ENCODE assay signal across 28 mouse cellular contexts in the genomic region with DNA sequence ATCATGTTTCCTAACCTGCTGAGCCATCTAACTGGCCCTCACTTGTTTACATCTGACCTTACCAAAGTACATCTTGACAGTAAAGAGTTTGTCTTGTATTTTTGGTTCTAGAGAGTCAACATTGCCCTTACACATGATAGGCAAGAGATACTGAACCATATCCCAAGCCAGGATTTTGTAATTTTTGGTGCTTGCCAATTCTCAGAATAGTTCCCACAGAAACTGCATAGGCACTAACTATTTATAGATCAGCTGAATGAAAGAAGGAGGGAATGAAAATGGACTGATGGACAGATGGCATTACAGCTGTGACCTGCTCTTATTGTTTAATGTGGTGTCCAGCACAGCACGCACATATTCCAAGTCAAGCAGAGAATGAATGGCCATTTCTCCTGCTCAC.
A peak's percentile ranks its signal among the peaks of the same experiment; 100 is the strongest.
DNase-seq lines count a peak whose midpoint lies in the region; ATAC-seq and TF ChIP-seq lines count a peak whose summit lies in the region.
"Had no signal": no experiment of that assay in that cellular context is flagged by ENCODE, and none has a peak within 500 bp of the region (broad histone marks: within the 10 kb centered on the region; RNA-seq: fewer than 3 reads in every experiment).

No protein-coding gene starts in this region.

- no peak overlapping the region for H3K4me2 ChIP-seq in liver, embryonic 16.5 days (ENCODE audit: low read depth, low read length)
- H3K4me2 ChIP-seq: embryonic facial prominence, embryonic 12.5 days; embryonic facial prominence, embryonic 15.5 days; heart, embryonic 12.5 days; heart, embryonic 15.5 days; hindbrain, embryonic 13.5 days; intestine, embryonic 15.5 days had no signal

- no peaks in the 10 kb centered on the region; the same call in 1 of the 2 replicates for H3K4me1 ChIP-seq in liver, embryonic 16.5 days (ENCODE audit: control insufficient read depth, low read depth, low read length)
- peaks cover 10% of the 10 kb centered on the region; the same call in 1 of the 2 replicates for H3K4me1 ChIP-seq in brown adipose tissue, adult 24 weeks (ENCODE audit: control insufficient read depth, insufficient read depth, insufficient read length, low read length)
- H3K4me1 ChIP-seq: embryonic facial prominence, embryonic 12.5 days; embryonic facial prominence, embryonic 15.5 days; intestine, embryonic 15.5 days had no signal

- no peak for DNase-seq in gastrocnemius, adult 2 months
- DNase-seq in gastrocnemius, adult 8-10 months (ENCODE audit: low spot score in 2 of 2) = no peak
- DNase-seq in liver (no peak), adipocyte (ENCODE audit: low spot score) (peak; percentile 91)
- DNase-seq in kidney, postnatal 4 days = no peak
- DNase-seq: adrenal gland, postnatal 10 days; adrenal gland, postnatal 36 days; cerebellum, adult 11-12 months; cerebellum, adult 8-10 months; cerebellum, postnatal 14 days; forebrain, postnatal 0 days; gastrocnemius, postnatal 14 days; heart, adult 18-20 months; heart, postnatal 10 days; heart, postnatal 36 days had no signal

- H3K27ac ChIP-seq in gastrocnemius, adult 2 months = peak overlapping the region; percentile 64
- no peak overlapping the region for H3K27ac ChIP-seq in liver, embryonic 16.5 days (ENCODE audit: low read length)
- H3K27ac ChIP-seq in brown adipose tissue, adult 24 weeks (replicated peaks; ENCODE audit: low read depth, low read length) = 0 out of 2 replicates have a peak overlapping the region, but pooled peaks have one; percentile 33
- H3K27ac ChIP-seq: embryonic facial prominence, embryonic 12.5 days; embryonic facial prominence, embryonic 15.5 days; heart, embryonic 15.5 days; hindbrain, embryonic 10.5 days; hindbrain, embryonic 13.5 days; intestine, embryonic 15.5 days had no signal

- peak; percentile 45 for ATAC-seq in liver, embryonic 16.5 days (ENCODE audit: low read depth)
- ATAC-seq: activated CD4-positive, CD25-positive, alpha-beta regulatory T cell, adult 4 months; CD4-positive, CD25-positive, alpha-beta regulatory T cell, adult 4 months; forebrain, embryonic 14.5 days; forebrain, postnatal 0 days; hindbrain, embryonic 16.5 days; intestine, embryonic 15.5 days had no signal

- no peaks in the 10 kb centered on the region for H3K36me3 ChIP-seq in liver, embryonic 16.5 days (ENCODE audit: control insufficient read depth, insufficient read depth)
- H3K36me3 ChIP-seq: embryonic facial prominence, embryonic 12.5 days; embryonic facial prominence, embryonic 15.5 days; heart, embryonic 12.5 days; heart, embryonic 15.5 days; hindbrain, embryonic 10.5 days; hindbrain, embryonic 13.5 days; intestine, embryonic 15.5 days had no signal

- no peak for TF ChIP-seq CTCF in gastrocnemius, adult 2 months (IDR thresholded peaks at IDR 0.05)

- no peaks in the 10 kb centered on the region for H3K27me3 ChIP-seq in liver, embryonic 16.5 days (ENCODE audit: control insufficient read depth, insufficient read depth, low read depth, low read length)
- H3K27me3 ChIP-seq: embryonic facial prominence, embryonic 12.5 days; embryonic facial prominence, embryonic 15.5 days; heart, embryonic 15.5 days; hindbrain, embryonic 13.5 days; intestine, embryonic 15.5 days had no signal

- H3K9me3 ChIP-seq in liver, embryonic 16.5 days (replicated peaks; ENCODE audit: control insufficient read depth, low read length) = no peaks in the 10 kb centered on the region
- H3K9me3 ChIP-seq: embryonic facial prominence, embryonic 12.5 days; embryonic facial prominence, embryonic 15.5 days; heart, embryonic 12.5 days; heart, embryonic 15.5 days; hindbrain, embryonic 10.5 days; hindbrain, embryonic 13.5 days; intestine, embryonic 15.5 days had no signal

- intact Hi-C loops in gastrocnemius, adult 2 months (cut with DNase I) = no loop called here

- no peak overlapping the region for H3K9ac ChIP-seq in liver, embryonic 16.5 days (ENCODE audit: low read depth, low read length)
- H3K9ac ChIP-seq: embryonic facial prominence, embryonic 12.5 days; embryonic facial prominence, embryonic 15.5 days; forebrain, postnatal 0 days; heart, embryonic 12.5 days; heart, embryonic 15.5 days; hindbrain, embryonic 13.5 days; intestine, embryonic 15.5 days had no signal

- 76% methylated on average over 1 of the region's 1 CpGs for WGBS in liver, embryonic 16.5 days (ENCODE audit: insufficient replicate concordance)

- H3K4me3 ChIP-seq in gastrocnemius, adult 2 months = no peak overlapping the region
- no peak overlapping the region for H3K4me3 ChIP-seq in liver, embryonic 16.5 days (ENCODE audit: low read depth, low read length)
- no peak overlapping the region for H3K4me3 ChIP-seq in brown adipose tissue, adult 24 weeks (ENCODE audit: insufficient read depth, low read depth, low read length)
- H3K4me3 ChIP-seq: embryonic facial prominence, embryonic 12.5 days; embryonic facial prominence, embryonic 15.5 days; heart, embryonic 12.5 days; heart, embryonic 15.5 days; hindbrain, embryonic 10.5 days; hindbrain, embryonic 13.5 days; intestine, embryonic 15.5 days had no signal
